Mouse (Mus musculus): ENCODE results near the gene Rgmb. TPM values are rescaled to one million over a fixed set of nuclear protein-coding genes. Genes with fewer than 3 reads are reported as not detected.

Rgmb gene
- polyA plus RNA-seq, 1 experiment from 2014 or later = 19.0 TPM

DNA sequence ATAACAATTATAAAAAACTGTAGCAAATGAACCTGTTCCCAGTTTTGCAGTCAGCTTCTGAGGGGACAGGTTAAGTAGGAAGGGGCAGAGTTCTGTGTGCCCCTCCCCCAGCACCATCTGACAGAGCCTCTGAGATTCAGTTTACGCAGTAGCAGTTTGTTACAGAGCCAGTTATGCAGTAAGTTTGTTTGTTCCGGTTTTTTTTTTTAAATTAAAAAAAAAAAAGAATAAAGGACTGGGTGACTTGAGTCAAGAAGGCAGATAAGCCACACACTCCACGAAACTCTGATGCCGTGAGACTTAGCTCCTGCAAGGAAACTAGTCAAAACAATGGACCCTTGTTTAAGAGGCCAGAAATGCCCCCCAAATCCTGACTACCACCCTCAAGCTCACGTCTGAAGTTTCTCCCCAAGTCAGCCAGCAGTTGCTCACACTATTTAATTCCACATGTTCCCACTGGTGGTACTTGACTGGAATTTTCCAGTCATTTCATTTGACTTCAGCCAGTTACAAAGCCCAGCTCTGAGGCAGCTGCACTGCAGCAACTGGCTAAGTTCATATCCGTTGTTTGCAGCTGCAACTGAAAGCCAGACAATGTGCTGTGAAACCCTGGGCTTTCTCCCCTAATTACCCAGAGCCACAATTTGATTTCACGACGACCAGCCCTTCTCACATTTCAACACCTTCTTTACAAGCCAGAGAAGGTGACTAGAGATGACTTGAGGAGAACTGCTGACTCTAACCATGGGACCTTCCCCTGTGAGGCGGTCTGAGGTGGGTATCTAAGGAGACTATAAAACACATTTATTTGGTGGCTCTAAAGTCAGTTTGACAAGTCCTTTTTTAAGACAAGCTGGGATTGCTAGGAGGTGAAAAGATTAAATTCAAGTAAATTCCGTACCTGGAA lies 22.1 kb downstream of the Rgmb start:
- H3K9ac ChIP-seq (replicated peaks) = no peak overlapping the region
- ATAC-seq (ENCODE audit: insufficient number of reproducible peaks, insufficient read depth, low FRiP score, low TSS enrichment, low read depth) = peak; percentile 91

DNA sequence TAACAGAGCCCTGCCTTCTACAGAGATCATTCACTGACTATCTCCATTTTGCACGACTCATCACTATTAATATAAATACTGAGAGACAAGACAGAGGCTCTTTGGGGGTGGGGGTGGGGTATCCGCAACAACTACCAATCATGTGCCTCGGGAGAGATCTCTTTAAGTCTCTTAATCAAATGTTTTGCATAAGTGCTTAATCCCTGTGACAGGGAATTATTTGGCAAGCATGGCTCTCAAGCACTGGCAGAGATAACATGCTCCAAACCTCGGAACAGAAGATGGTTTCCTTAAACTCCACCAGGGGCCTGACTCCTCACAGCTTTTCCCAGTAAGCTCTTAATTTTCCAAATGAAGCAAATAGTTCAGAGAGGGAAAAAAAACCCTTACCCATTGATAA lies 22.8 kb downstream of the Rgmb start:
- H3K27ac ChIP-seq = peak overlapping the region; percentile 81
- no peak overlapping the region for H3K9ac ChIP-seq (replicated peaks)
- no peak for ATAC-seq (ENCODE audit: insufficient number of reproducible peaks, insufficient read depth, low FRiP score, low TSS enrichment, low read depth)
- H3K36me3 ChIP-seq = peaks cover 23% of the 10 kb centered on the region
- whole genome bisulfite sequencing = 56% methylated on average over 4 of the region's 4 CpGs
- no peak overlapping the region for H3K4me3 ChIP-seq (replicated peaks)
- H3K4me1 ChIP-seq (replicated peaks) = peaks cover 59% of the 10 kb centered on the region
- peak overlapping the region; percentile 39 for H3K4me2 ChIP-seq
- H3K27me3 ChIP-seq = no peaks in the 10 kb centered on the region
- no peaks in the 10 kb centered on the region for H3K9me3 ChIP-seq

More for the DNA sequence above, 22.1 kb downstream of the Rgmb start:
- H3K4me1 ChIP-seq (replicated peaks) = peaks cover 66% of the 10 kb centered on the region
- 8% methylated on average over 10 of the region's 10 CpGs for WGBS
- peak overlapping the region; percentile 81 for H3K27ac ChIP-seq
- no peak overlapping the region for H3K4me3 ChIP-seq (replicated peaks)
- H3K36me3 ChIP-seq = peaks cover 23% of the 10 kb centered on the region
- no peaks in the 10 kb centered on the region for H3K9me3 ChIP-seq
- H3K27me3 ChIP-seq = no peaks in the 10 kb centered on the region
- peak overlapping the region; percentile 39 for H3K4me2 ChIP-seq

- peak overlapping the region; percentile 81 for H3K27ac ChIP-seq
- 84% methylated on average over 23 of the region's 23 CpGs for WGBS
- peak; percentile 4; the same call in 1 of the 2 replicates for ATAC-seq (ENCODE audit: insufficient number of reproducible peaks, insufficient read depth, low FRiP score, low TSS enrichment, low read depth)
Observed at GRCm38 (mm10) chr17:15807295-15807984, 23.4 kb downstream of the Rgmb start.

DNA sequence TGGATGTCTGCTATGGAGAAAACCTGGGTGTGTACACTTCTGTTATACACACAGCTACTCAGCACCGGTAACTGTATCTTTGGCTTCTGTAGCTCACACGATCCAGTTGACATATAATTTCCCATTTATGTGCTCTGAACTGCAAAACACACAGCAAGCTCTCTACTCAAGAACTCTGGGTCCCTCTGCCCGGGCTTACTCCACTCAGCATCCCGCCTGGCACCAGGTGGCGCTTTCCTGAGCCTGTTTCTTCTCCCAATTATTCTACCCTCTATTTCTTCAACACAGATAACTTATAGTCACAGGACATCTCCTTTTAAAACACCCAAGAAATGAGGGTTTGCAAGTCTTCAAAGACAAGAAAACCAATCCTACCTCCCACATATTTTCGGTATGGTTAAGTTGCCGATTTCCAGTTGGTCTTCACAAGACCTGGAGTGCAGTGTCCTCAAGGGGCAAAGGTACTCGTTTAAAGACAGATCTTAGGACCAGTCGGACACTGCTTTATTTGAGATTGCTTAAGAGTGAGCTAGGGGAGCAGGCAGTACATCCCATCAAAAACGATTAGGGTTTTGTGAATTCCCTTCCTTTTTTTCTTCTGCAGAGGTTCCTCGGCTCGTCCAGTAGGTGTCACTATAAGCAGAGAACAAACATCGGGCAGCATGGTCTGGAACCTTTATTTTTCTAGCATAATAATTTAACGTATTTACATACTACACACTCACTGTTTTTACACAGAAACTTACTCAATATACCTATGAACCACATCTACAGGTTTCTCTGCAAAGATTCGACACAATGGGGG lies 26.6 kb downstream of the Rgmb start:
- Histone ChIP-seq H3K36me3 (peaks cover 23% of the 10 kb centered on the region), H3K4me2 (no peak overlapping the region), H3K9me3 (no peaks in the 10 kb centered on the region; the same call in 1 of the 2 replicates), H3K4me3 (replicated peaks) (no peak overlapping the region), H3K4me1 (replicated peaks) (peaks cover 25% of the 10 kb centered on the region), H3K27me3 (no peaks in the 10 kb centered on the region), H3K9ac (replicated peaks) (no peak overlapping the region), H3K27ac (0 out of 2 replicates have a peak overlapping the region, but pooled peaks have one; percentile 42)
- 48% methylated on average over 15 of the region's 15 CpGs for WGBS
- ATAC-seq (ENCODE audit: insufficient number of reproducible peaks, insufficient read depth, low FRiP score, low TSS enrichment, low read depth) = no peak

More at GRCm38 (mm10) chr17:15807295-15807984, 23.4 kb downstream of the Rgmb start:
- Histone ChIP-seq H3K4me3 (replicated peaks) (no peak overlapping the region), H3K4me1 (replicated peaks) (peaks cover 55% of the 10 kb centered on the region), H3K36me3 (peaks cover 23% of the 10 kb centered on the region), H3K9me3 (no peaks in the 10 kb centered on the region; the same call in 1 of the 2 replicates), H3K27me3 (no peaks in the 10 kb centered on the region), H3K4me2 (no peak overlapping the region), H3K9ac (replicated peaks) (no peak overlapping the region)

GRCm38 (mm10) chr17:15799195-15799793 lies 31.5 kb downstream of the Rgmb start:
- Histone ChIP-seq H3K4me1 (replicated peaks) (no peaks in the 10 kb centered on the region), H3K9me3 (no peaks in the 10 kb centered on the region; the same call in 1 of the 2 replicates), H3K4me2 (no peak overlapping the region), H3K27me3 (no peaks in the 10 kb centered on the region), H3K27ac (no peak overlapping the region), H3K4me3 (replicated peaks) (no peak overlapping the region), H3K9ac (replicated peaks) (no peak overlapping the region), H3K36me3 (no peaks in the 10 kb centered on the region)
- no peak for ATAC-seq (ENCODE audit: insufficient number of reproducible peaks, insufficient read depth, low FRiP score, low TSS enrichment, low read depth)
- 82% methylated on average over 3 of the region's 3 CpGs for WGBS

- WGBS = 88% methylated on average over 8 of the region's 8 CpGs
- H3K27me3 ChIP-seq = no peaks in the 10 kb centered on the region
- no peaks in the 10 kb centered on the region for H3K9me3 ChIP-seq
- H3K36me3 ChIP-seq = no peaks in the 10 kb centered on the region
- no peaks in the 10 kb centered on the region for H3K4me1 ChIP-seq (replicated peaks)
- H3K9ac ChIP-seq (replicated peaks) = no peak overlapping the region
- no peak overlapping the region for H3K27ac ChIP-seq
- no peak overlapping the region for H3K4me2 ChIP-seq
- no peak overlapping the region for H3K4me3 ChIP-seq (replicated peaks)
- ATAC-seq (ENCODE audit: insufficient number of reproducible peaks, insufficient read depth, low FRiP score, low TSS enrichment, low read depth) = no peak
Observed at GRCm38 (mm10) chr17:15790716-15791115, 40.1 kb downstream of the Rgmb start.

DNA sequence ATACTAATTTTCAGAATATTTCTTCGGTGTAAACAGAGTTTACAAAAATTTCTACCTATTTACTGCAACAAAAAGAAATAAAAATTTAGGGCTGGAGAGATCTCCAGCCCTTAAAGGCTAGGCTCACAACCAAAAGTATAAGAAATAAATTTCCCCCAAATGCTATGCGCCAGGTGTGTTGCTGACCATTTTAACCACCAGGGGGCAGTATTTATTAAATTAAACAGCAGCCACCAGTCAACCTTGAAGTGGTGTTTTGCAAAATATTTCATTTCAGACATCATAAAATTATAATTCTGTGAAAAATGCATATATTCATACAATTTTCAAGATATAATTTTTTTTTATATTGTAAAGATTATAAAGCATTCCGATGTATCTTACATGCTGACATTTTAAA lies 43.8 kb downstream of the Rgmb start:
- H3K36me3 ChIP-seq = no peaks in the 10 kb centered on the region
- WGBS = 26% methylated on average over 3 of the region's 3 CpGs
- no peak overlapping the region for H3K27ac ChIP-seq
- no peak overlapping the region for H3K4me3 ChIP-seq (replicated peaks)
- H3K4me2 ChIP-seq = no peak overlapping the region
- no peaks in the 10 kb centered on the region for H3K4me1 ChIP-seq (replicated peaks)
- H3K27me3 ChIP-seq = no peaks in the 10 kb centered on the region
- ATAC-seq (ENCODE audit: insufficient number of reproducible peaks, insufficient read depth, low FRiP score, low TSS enrichment, low read depth) = no peak
- no peak overlapping the region for H3K9ac ChIP-seq (replicated peaks)
- no peaks in the 10 kb centered on the region for H3K9me3 ChIP-seq

GRCm38 (mm10) chr17:15777979-15778378 lies 52.9 kb downstream of the Rgmb start:
- H3K27ac ChIP-seq = no peak overlapping the region
- no peaks in the 10 kb centered on the region for H3K4me1 ChIP-seq (replicated peaks)
- H3K4me3 ChIP-seq (replicated peaks) = no peak overlapping the region
- H3K9me3 ChIP-seq = no peaks in the 10 kb centered on the region
- no peaks in the 10 kb centered on the region for H3K27me3 ChIP-seq
- H3K36me3 ChIP-seq = no peaks in the 10 kb centered on the region
- H3K4me2 ChIP-seq = no peak overlapping the region
- H3K9ac ChIP-seq (replicated peaks) = no peak overlapping the region
- WGBS = 61% methylated on average over 6 of the region's 6 CpGs
- ATAC-seq (ENCODE audit: insufficient number of reproducible peaks, insufficient read depth, low FRiP score, low TSS enrichment, low read depth) = no peak

GRCm38 (mm10) chr17:15776349-15776748 lies 54.5 kb downstream of the Rgmb start:
- 79% methylated on average over 5 of the region's 5 CpGs for WGBS
- H3K4me3 ChIP-seq (replicated peaks) = no peak overlapping the region
- H3K27ac ChIP-seq = no peak overlapping the region
- H3K9me3 ChIP-seq = no peaks in the 10 kb centered on the region
- H3K4me1 ChIP-seq (replicated peaks) = no peaks in the 10 kb centered on the region
- no peak overlapping the region for H3K4me2 ChIP-seq
- H3K36me3 ChIP-seq = peaks cover 3% of the 10 kb centered on the region
- no peak overlapping the region for H3K9ac ChIP-seq (replicated peaks)
- H3K27me3 ChIP-seq = no peaks in the 10 kb centered on the region
- no peak for ATAC-seq (ENCODE audit: insufficient number of reproducible peaks, insufficient read depth, low FRiP score, low TSS enrichment, low read depth)

DNA sequence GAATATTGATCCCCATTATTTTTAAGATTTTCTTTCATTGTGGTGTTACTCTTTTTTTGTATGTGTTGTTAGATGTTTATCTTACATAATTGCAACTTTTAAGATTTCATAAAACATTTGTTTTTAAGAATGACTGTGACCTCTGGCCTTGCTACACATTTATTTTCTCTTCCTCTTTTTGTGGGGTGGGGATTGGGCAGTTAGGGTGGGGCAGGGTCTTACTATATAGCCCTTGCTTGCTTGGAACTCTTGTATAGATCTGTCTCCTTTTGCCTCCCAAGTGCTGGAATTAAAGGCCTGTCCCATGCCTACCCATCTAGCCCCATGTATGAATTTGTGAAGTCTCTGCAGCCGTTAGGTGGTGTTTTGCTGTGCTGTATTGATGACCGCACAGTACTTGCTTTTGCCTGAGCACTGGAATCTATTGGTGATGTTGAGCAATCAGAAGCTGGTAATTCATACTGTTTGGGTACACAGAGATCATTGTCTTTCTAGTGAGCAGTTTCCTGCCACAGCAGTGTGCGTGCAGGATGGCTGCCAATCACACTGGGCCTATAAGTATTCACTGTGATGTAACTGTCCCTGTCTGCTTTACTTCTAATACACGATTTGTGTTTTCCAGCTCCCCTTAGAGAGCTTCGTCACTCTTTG lies 56.1 kb downstream of the Rgmb start:
- Histone ChIP-seq H3K4me3 (replicated peaks) (no peak overlapping the region), H3K36me3 (peaks cover 20% of the 10 kb centered on the region), H3K4me2 (no peak overlapping the region), H3K27ac (peak overlapping the region; percentile 41; the same call in 1 of the 2 replicates), H3K9ac (replicated peaks) (no peak overlapping the region), H3K4me1 (replicated peaks) (no peaks in the 10 kb centered on the region), H3K27me3 (no peaks in the 10 kb centered on the region), H3K9me3 (no peaks in the 10 kb centered on the region)
- 90% methylated on average over 5 of the region's 5 CpGs for WGBS
- no peak for ATAC-seq (ENCODE audit: insufficient number of reproducible peaks, insufficient read depth, low FRiP score, low TSS enrichment, low read depth)
